Mouse (Mus musculus) ES-E14 (cell line): ENCODE data around the gene Fam110a.

ENCODE experiments used
- CHD2 ChIP-seq: IDR thresholded peaks from 2 replicates; pipeline ENCODE4 v1.6.1; 2014; ENCODE audit warnings: mild to moderate bottlenecking, low read depth, low read length, inconsistent platforms
- ZNF384 ChIP-seq: IDR thresholded peaks from 2 replicates; pipeline ENCODE4 v1.6.1; 2012; ENCODE audit warnings: low read depth, low read length, inconsistent platforms

DNA sequence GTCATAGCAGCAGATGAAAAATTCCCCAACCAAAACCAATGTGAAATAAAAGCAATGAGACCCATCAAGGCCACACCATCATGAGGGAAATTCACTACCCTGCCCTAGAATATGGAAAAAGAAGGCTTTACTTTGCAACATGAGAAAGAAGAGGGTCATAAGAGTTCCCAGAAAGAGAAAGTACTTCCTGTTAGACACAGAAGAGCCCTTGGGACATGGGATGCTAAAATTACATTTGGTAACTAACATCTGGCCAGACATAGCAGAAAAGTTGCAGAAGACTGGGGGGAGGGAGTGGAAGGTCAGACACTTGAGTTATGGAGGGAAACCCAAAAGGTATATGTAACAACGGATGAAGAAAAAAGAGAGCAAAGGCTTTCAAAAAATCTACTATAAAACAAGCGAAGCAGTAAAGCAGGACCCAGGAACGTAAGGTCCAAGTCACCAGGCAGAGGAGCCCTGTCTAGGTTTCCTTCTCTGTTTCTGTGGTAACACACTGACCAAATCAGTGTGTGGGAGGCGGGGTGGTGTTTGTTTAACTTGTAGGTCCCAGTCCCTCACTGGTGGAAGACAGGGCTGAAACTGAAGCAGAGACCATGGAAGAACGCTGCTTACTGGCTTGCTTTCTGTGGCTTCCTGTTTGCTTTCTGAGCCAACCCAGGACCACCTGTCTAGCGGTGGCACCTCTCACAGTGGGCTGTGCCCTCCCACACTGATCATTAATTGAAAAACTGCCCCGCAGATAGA is 5.6 kb upstream of the Fam110a start:
- TF ChIP-seq CHD2 (no peak), ZNF384 (no peak)
